Mouse (Mus musculus): Measurements from ENCODE around the gene Usp3. TPM values are rescaled to one million over a fixed set of nuclear protein-coding genes. Genes with fewer than 3 reads are reported as not detected.

Usp3 gene
- polyA plus RNA-seq, 1 experiment = 89.3 TPM

DNA sequence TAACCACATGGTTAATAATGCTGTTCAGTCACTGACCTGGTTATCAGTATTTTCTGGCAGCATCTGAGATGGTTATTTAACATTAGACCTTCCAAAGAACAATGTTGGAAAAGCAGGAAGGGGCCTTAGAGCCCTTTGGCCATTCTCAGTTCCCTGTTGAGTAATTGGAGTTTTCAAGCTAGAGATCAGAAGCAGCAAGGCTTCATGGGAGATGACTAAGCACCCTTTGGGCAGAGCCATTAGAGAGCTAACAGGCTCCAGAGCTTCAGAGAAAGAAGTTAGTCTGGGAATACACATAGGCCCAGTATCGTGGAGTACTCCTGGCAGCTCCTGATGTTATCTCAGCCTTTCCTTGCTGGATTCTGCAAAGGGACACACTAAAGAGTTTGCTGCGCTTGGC, 8.1 kb upstream of the Usp3 start:
- TF ChIP-seq CTCF (IDR thresholded peaks at IDR 0.05; ENCODE audit: borderline replicate concordance, insufficient read depth, low read depth, low read length) = no peak
- no peak for TF ChIP-seq POLR2A (IDR thresholded peaks at IDR 0.05; ENCODE audit: borderline replicate concordance, insufficient read depth, low read length)
- 92% methylated on average over 2 of the region's 2 CpGs for WGBS
- no peaks in the 10 kb centered on the region for H3K27me3 ChIP-seq (ENCODE audit: control insufficient read depth, insufficient read depth, low read length)
- no peak overlapping the region for H3K4me3 ChIP-seq (replicated peaks; ENCODE audit: insufficient read depth, low read depth, low read length)
- H3K27ac ChIP-seq (ENCODE audit: insufficient read depth, low read length) = no peak overlapping the region
- no peak for DNase-seq
- peaks cover 3% of the 10 kb centered on the region; the same call in 1 of the 2 replicates for H3K4me1 ChIP-seq (ENCODE audit: control insufficient read depth, insufficient read depth, low read length)

- DNase-seq = no peak
- Histone ChIP-seq H3K27me3 (ENCODE audit: control insufficient read depth, insufficient read depth, low read length) (no peaks in the 10 kb centered on the region), H3K27ac (ENCODE audit: insufficient read depth, low read length) (no peak overlapping the region), H3K4me1 (ENCODE audit: control insufficient read depth, insufficient read depth, low read length) (0 out of 2 replicates have a peak, but pooled peaks cover 3% of the 10 kb centered on the region), H3K4me3 (replicated peaks; ENCODE audit: insufficient read depth, low read depth, low read length) (no peak overlapping the region)
- TF ChIP-seq CTCF (IDR thresholded peaks at IDR 0.05; ENCODE audit: borderline replicate concordance, insufficient read depth, low read depth, low read length) (no peak), POLR2A (IDR thresholded peaks at IDR 0.05; ENCODE audit: borderline replicate concordance, insufficient read depth, low read length) (no peak)
- 92% methylated on average over 2 of the region's 2 CpGs for WGBS
Measured at GRCm38 (mm10) chr9:66600551-66600950, 7.6 kb upstream of the Usp3 start.

- 0 out of 2 replicates have a peak, but pooled peaks cover 3% of the 10 kb centered on the region for H3K4me1 ChIP-seq (ENCODE audit: control insufficient read depth, insufficient read depth, low read length)
- H3K27ac ChIP-seq (ENCODE audit: insufficient read depth, low read length) = no peak overlapping the region
- WGBS = 41% methylated on average over 4 of the region's 4 CpGs
- TF ChIP-seq CTCF (IDR thresholded peaks at IDR 0.05; ENCODE audit: borderline replicate concordance, insufficient read depth, low read depth, low read length) (no peak), POLR2A (IDR thresholded peaks at IDR 0.05; ENCODE audit: borderline replicate concordance, insufficient read depth, low read length) (no peak)
- no peak overlapping the region for H3K4me3 ChIP-seq (replicated peaks; ENCODE audit: insufficient read depth, low read depth, low read length)
- no peaks in the 10 kb centered on the region for H3K27me3 ChIP-seq (ENCODE audit: control insufficient read depth, insufficient read depth, low read length)
- peak in 1 of 2 experiments; percentile 28 for DNase-seq
Measured at GRCm38 (mm10) chr9:66599577-66599976, 6.6 kb upstream of the Usp3 start.

DNA sequence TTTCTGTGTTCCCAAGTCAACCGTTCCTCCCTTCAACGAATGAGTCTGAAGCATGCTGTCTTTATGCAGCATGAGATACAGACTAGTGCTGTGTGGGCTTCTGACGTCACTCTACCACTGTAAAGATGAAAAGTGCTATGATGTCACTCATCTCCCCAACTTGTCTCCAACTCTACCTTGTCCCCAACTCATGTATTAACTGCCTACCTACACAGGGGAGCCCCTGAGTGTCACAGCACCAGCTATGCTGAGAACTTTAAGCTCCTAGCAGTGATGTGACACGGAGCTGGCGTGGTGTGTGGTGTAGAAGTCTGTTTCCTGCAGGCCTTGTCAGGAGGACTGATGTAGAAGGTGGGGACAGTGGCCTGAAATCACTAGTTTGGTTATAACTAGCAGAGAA, 5.7 kb upstream of the Usp3 start:
- WGBS = 82% methylated on average over 5 of the region's 5 CpGs
- H3K4me1 ChIP-seq (ENCODE audit: control insufficient read depth, insufficient read depth, low read length) = 0 out of 2 replicates have a peak, but pooled peaks cover 3% of the 10 kb centered on the region
- no peak for DNase-seq
- no peak overlapping the region for H3K4me3 ChIP-seq (replicated peaks; ENCODE audit: insufficient read depth, low read depth, low read length)
- no peak overlapping the region for H3K27ac ChIP-seq (ENCODE audit: insufficient read depth, low read length)
- TF ChIP-seq CTCF (IDR thresholded peaks at IDR 0.05; ENCODE audit: borderline replicate concordance, insufficient read depth, low read depth, low read length) (no peak), POLR2A (IDR thresholded peaks at IDR 0.05; ENCODE audit: borderline replicate concordance, insufficient read depth, low read length) (no peak)
- H3K27me3 ChIP-seq (ENCODE audit: control insufficient read depth, insufficient read depth, low read length) = no peaks in the 10 kb centered on the region

- Histone ChIP-seq H3K4me3 (replicated peaks; ENCODE audit: insufficient read depth, low read depth, low read length) (no peak overlapping the region), H3K4me1 (ENCODE audit: control insufficient read depth, insufficient read depth, low read length) (0 out of 2 replicates have a peak, but pooled peaks cover 3% of the 10 kb centered on the region), H3K27ac (ENCODE audit: insufficient read depth, low read length) (no peak overlapping the region), H3K27me3 (ENCODE audit: control insufficient read depth, insufficient read depth, low read length) (no peaks in the 10 kb centered on the region)
- 75% methylated on average over 7 of the region's 7 CpGs for WGBS
- no peak for DNase-seq
- TF ChIP-seq POLR2A (IDR thresholded peaks at IDR 0.05; ENCODE audit: borderline replicate concordance, insufficient read depth, low read length) (no peak), CTCF (IDR thresholded peaks at IDR 0.05; ENCODE audit: borderline replicate concordance, insufficient read depth, low read depth, low read length) (no peak)
Measured at GRCm38 (mm10) chr9:66597480-66598215, 4.7 kb upstream of the Usp3 start.

GRCm38 (mm10) chr9:66597076-66597475, 4.1 kb upstream of the Usp3 start:
- Histone ChIP-seq H3K4me3 (replicated peaks; ENCODE audit: insufficient read depth, low read depth, low read length) (no peak overlapping the region), H3K27ac (ENCODE audit: insufficient read depth, low read length) (no peak overlapping the region), H3K4me1 (ENCODE audit: control insufficient read depth, insufficient read depth, low read length) (0 out of 2 replicates have a peak, but pooled peaks cover 3% of the 10 kb centered on the region), H3K27me3 (ENCODE audit: control insufficient read depth, insufficient read depth, low read length) (no peaks in the 10 kb centered on the region)
- DNase-seq = no peak
- 71% methylated on average over 6 of the region's 6 CpGs for WGBS
- no peak for TF ChIP-seq CTCF (IDR thresholded peaks at IDR 0.05; ENCODE audit: borderline replicate concordance, insufficient read depth, low read depth, low read length)
- no peak for TF ChIP-seq POLR2A (IDR thresholded peaks at IDR 0.05; ENCODE audit: borderline replicate concordance, insufficient read depth, low read length)

GRCm38 (mm10) chr9:66595722-66596675, 3.1 kb upstream of the Usp3 start:
- no peak for DNase-seq
- whole genome bisulfite sequencing = 71% methylated on average over 5 of the region's 5 CpGs
- 0 out of 2 replicates have a peak, but pooled peaks cover 3% of the 10 kb centered on the region for H3K4me1 ChIP-seq (ENCODE audit: control insufficient read depth, insufficient read depth, low read length)
- no peak for TF ChIP-seq CTCF (IDR thresholded peaks at IDR 0.05; ENCODE audit: borderline replicate concordance, insufficient read depth, low read depth, low read length)
- no peak for TF ChIP-seq POLR2A (IDR thresholded peaks at IDR 0.05; ENCODE audit: borderline replicate concordance, insufficient read depth, low read length)
- no peaks in the 10 kb centered on the region for H3K27me3 ChIP-seq (ENCODE audit: control insufficient read depth, insufficient read depth, low read length)
- no peak overlapping the region for H3K4me3 ChIP-seq (replicated peaks; ENCODE audit: insufficient read depth, low read depth, low read length)
- no peak overlapping the region for H3K27ac ChIP-seq (ENCODE audit: insufficient read depth, low read length)

Data from cerebellum, adult 2 months (tissue).